Mouse (Mus musculus): ENCODE measurements around the gene Aff1.

Aff1 gene

GRCm38 (mm10) chr5:103800009-103800408 is 107.8 kb downstream of the Aff1 start:
- no peak for DNase-seq (ENCODE audit: low spot score in 2 of 2)

- DNase-seq (ENCODE audit: low spot score in 2 of 2) = no peak
These were observed 111.2 kb downstream of the Aff1 start for GRCm38 (mm10) chr5:103803386-103803785.

DNA sequence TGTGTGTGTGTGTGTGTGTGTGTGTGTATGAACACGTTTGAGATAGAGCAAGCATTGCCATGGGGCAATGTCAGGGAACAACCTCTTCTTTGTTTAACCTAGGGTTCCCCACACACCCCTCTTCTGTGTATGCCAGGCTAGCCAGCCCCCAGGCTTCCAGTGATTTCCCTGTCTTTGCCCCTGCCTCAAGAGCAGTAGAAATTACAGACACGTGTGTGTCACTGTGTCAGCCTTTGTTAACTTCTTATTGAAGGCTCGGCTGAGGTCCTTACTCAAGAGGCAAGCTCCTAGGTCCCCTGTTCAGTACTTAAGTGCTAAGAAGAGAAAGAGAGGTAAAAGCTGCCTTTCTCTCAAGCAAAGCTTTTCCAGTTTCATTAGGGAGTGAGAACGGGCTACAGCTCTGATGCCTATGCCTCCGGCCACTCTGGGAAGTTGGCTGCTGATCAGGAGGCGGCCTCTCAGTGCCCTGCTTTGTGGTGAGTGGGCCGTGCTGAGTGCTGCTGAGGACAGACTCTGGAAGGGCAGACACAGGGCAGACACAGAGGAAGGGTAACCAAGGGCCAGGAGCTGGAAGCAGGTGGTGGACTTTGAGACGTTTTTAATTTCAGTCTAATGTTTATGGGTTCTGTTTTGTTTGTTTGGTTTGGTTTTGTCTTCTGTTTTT is 111.9 kb downstream of the Aff1 start:
- DNase-seq (ENCODE audit: low spot score in 2 of 2) = no peak

DNA sequence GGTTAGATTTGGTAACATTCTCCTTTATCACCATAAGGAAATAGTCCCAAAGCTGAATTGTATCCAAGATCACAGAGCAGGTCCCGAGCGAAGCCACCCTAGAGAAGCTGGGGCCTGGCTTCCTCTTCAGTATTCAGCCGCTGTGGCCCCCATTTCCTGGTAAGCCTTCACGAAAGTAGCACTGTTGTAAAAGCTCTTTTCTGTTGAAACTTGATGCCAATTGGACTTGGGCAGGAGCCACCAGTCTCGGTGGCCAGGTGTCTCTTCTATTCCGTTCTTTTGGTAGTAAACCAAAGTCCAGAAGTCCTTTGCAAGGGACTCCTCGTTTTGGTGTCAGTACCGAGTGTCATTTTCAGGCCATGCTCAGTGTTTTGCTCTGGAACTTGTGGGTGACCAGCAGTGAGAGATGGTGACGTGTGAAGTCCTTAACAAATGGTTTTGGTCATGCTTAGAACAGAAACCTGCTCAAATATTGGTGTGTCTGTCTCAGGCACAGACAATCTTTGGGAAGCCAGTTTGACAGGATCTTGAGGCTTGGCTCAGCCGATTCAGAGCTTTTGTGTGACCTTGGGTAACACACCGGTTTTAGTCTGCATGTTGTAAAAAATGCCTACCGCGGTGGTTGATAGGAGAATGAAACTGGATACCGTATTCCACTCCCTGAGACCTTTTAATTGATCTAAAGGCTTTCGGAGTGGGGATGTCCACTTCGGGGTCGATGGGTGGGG is 114.8 kb downstream of the Aff1 start:
- no peak for DNase-seq (ENCODE audit: low spot score in 2 of 2)

- DNase-seq (ENCODE audit: low spot score in 2 of 2) = no peak
These were observed 115.6 kb downstream of the Aff1 start for GRCm38 (mm10) chr5:103807637-103808312.

- no peak for DNase-seq (ENCODE audit: low spot score in 2 of 2)
These were observed 117.6 kb downstream of the Aff1 start for GRCm38 (mm10) chr5:103809674-103810330.

GRCm38 (mm10) chr5:103813291-103813690 is 121.1 kb downstream of the Aff1 start:
- no peak for DNase-seq (ENCODE audit: low spot score in 2 of 2)

GRCm38 (mm10) chr5:103813997-103814542 is 121.9 kb downstream of the Aff1 start:
- DNase-seq (ENCODE audit: low spot score in 2 of 2) = no peak

- no peak for DNase-seq (ENCODE audit: low spot score in 2 of 2)
These were observed 122.5 kb downstream of the Aff1 start for GRCm38 (mm10) chr5:103814551-103815248.

- DNase-seq (ENCODE audit: low spot score in 2 of 2) = no peak
These were observed 123.1 kb downstream of the Aff1 start for GRCm38 (mm10) chr5:103815249-103815617.

GRCm38 (mm10) chr5:103816718-103817117 is 124.5 kb downstream of the Aff1 start:
- DNase-seq (ENCODE audit: low spot score in 2 of 2) = no peak

GRCm38 (mm10) chr5:103817754-103818153 is 125.6 kb downstream of the Aff1 start:
- DNase-seq (ENCODE audit: low spot score in 2 of 2) = peak in 1 of 2 experiments; percentile 62

DNA sequence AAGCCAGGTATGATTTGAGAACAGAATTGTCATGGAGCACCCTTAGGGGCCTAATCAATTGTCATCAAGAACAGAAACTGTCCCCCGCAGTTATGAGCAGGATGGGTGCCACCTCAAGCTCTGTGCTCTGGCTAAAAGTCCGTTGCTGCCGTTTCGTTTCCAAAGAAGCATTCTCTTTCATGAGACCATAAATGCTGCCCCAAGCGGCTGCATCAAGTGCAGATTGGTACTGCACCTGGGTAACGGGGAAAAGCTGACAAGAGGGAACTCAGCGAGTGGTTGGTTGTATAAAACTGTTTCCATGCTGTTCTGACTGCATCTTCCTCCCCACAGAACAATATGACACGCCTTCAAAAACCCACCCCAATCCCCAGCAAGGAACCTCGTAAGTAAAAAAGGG is 126.4 kb downstream of the Aff1 start:
- DNase-seq (ENCODE audit: low spot score in 2 of 2) = no peak

DNA sequence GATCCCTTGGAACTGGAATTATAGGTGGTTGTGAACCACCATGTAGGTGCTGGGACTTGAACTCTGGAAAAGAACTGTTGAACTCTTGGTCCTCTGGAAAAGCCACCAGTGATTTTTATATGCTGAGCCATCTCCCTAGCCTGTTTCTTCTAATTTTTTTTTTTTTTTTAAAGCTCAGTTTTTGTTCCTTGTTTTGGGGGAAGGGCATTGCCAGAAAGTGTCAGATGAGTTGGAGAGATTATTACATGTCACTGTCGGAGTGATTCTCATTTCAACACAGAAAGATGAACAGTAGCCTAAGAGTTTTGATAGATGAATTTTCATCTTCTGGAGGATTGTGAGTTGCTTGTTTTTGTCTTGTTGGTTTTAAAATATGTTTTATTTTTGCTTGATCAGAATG is 127.5 kb downstream of the Aff1 start:
- no peak for DNase-seq (ENCODE audit: low spot score in 2 of 2)

DNA sequence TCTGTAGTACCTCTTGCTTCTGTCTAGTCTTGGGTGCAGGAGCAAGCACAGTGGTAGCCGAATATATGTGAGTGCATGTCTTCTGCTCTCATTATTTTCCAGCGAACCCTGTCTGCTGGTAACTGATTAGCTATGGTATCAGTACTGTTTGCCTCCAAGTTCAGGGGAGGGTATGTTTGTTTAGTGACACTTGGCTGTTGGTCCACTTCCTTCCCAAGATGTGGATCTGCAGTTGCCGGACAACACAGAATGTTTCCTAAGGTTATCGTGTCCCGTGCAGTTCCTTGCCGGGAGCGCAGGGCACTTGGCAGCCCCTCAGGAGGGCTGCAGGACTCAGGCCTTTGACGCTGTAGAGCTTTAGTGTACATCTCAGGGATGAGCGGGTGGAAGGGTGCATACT is 128.9 kb downstream of the Aff1 start:
- peak in 1 of 2 experiments; percentile 28 for DNase-seq (ENCODE audit: low spot score in 2 of 2)

- DNase-seq (ENCODE audit: low spot score in 2 of 2) = no peak
These were observed 129.5 kb downstream of the Aff1 start for GRCm38 (mm10) chr5:103821500-103822298.

DNA sequence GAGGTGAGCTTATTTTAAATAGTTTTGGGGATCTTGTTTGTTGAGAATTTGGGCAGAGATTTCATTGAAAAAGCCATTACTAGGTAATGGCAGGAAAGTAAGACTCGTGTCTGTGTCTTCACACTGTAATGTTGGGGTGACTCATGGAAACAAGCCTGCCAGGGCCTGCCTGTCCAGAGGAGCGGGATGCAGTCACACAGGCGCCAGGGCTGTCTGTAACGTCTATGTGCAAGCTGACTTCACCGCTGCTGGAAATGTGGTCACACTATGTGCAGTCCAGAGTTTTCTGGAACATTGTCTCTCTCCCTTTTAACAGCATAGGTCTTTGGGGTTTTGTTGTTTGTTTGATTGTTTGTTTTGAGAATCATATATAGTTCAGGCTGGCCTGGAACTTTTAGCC is 130.8 kb downstream of the Aff1 start:
- peak in 1 of 2 experiments; percentile 65 for DNase-seq (ENCODE audit: low spot score in 2 of 2)

- no peak for DNase-seq (ENCODE audit: low spot score in 2 of 2)
These were observed 136.1 kb downstream of the Aff1 start for GRCm38 (mm10) chr5:103828304-103828703.

DNA sequence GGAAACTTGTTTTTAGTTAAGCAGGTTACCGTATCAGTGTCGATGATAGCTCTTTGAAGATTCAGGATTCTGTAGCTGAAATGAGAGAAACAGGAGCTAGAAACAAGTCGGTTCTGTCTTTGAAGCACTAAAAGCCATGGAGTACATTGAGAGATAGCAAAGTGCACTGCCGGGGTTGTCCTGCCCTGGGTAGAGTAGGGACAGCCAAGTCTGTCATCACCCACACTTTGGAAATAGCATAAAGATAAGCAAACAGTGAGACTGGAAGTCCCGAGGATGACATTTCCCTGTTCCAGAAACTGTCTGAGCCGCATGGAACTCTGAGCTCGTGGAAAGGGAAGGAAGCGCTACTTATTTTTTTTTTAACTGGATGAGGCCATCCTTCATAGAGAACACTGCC is 136.6 kb downstream of the Aff1 start:
- no peak for DNase-seq (ENCODE audit: low spot score in 2 of 2)

- no peak for DNase-seq (ENCODE audit: low spot score in 2 of 2)
These were observed 137.0 kb downstream of the Aff1 start for GRCm38 (mm10) chr5:103829158-103829557.

DNA sequence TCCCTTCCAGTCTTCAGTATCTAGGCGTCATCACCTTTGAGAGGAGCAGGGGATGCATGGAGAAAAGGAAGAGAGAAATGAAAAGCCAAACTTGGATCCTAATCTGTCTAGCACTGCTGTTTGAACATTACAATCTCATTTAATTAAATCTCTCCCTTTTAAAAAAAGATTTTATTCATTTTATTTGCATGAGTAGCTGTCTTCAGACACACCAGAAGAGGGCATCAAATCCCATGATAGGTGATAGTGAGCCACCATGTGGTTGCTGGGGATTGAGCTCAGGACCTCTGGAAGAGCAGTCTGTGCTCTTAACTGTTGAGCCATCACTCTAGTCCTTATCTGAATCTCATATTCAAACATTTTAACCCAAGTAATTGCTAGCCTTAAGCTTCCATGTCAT is 138.7 kb downstream of the Aff1 start:
- no peak for DNase-seq (ENCODE audit: low spot score in 2 of 2)
